Mouse (Mus musculus) lung, embryonic 16.5 days (tissue): ENCODE results near the gene Tars. TPM values are rescaled to one million over a fixed set of nuclear protein-coding genes. Genes with fewer than 3 reads are reported as not detected.

Experiments used
- ATAC-seq: fragments of 200-750 bp; cut with Nextera tagmentation; 2 replicates; pipeline ENCODE4 v1.8.0; 2017; ENCODE audit warnings: low read depth, mild to moderate bottlenecking, moderate library complexity
- H3K27ac ChIP-seq: fragments of 300-500 bp; sonication (generic); 2 replicates; pipeline ENCODE4 v1.5.1; 2014; ENCODE audit warnings: mild to moderate bottlenecking, control low read depth, low read length
- H3K27me3 ChIP-seq: fragments of 300-500 bp; sonication (generic); 2 replicates; pipeline ENCODE4 v1.6.1; 2014; ENCODE audit warnings: low read depth, low read length, mixed read lengths; ENCODE audit not compliant: control insufficient read depth, insufficient read depth
- H3K36me3 ChIP-seq: fragments of 300-500 bp; sonication (generic); 2 replicates; pipeline ENCODE4 v1.6.1; 2014; ENCODE audit warnings: low read length; ENCODE audit not compliant: control insufficient read depth, insufficient read depth
- H3K4me1 ChIP-seq: fragments of 300-500 bp; sonication (generic); replicated peaks from 2 replicates; pipeline ENCODE4 v1.6.1; 2014; ENCODE audit warnings: low read length, mixed read lengths; ENCODE audit not compliant: control insufficient read depth, insufficient read depth
- H3K4me2 ChIP-seq: fragments of 300-500 bp; sonication (generic); 2 replicates; pipeline ENCODE4 v1.6.1; 2014; ENCODE audit warnings: low read depth, low read length, control low read depth
- H3K4me3 ChIP-seq: fragments of 300-500 bp; sonication (generic); 2 replicates; pipeline ENCODE4 v1.5.1; 2014; ENCODE audit warnings: mild to moderate bottlenecking, low read length, control low read depth
- H3K9ac ChIP-seq: fragments of 300-500 bp; sonication (generic); 2 replicates; pipeline ENCODE4 v1.6.1; 2014; ENCODE audit warnings: low read length, control low read depth
- H3K9me3 ChIP-seq: fragments of 300-500 bp; sonication (generic); 2 replicates; pipeline ENCODE4 v1.6.1; 2016; ENCODE audit warnings: low read length; ENCODE audit not compliant: control insufficient read depth
- WGBS: fragments of 180-500 bp; shearing (Covaris S2); extraction: QIAGEN DNeasy Blood & Tissue Kit; methylation state at CpG from one replicate; pipeline ENCODE4 v1.1.7; 2014; 5-methylcytosine and 5-hydroxymethylcytosine counted together
- polyA plus RNA-seq: library from polyadenylated mRNA; unstranded; fragments of >200 nt; fragmentation: Nextera tagmentation; extraction: Ambion mirVana; gene quantifications from 2 replicates; pipeline ENCODE4 v1.2.1, GENCODE M21; 2015

Gene Tars
- polyA plus RNA-seq, 1 experiment from 2014 or later: 54.9 TPM

DNA sequence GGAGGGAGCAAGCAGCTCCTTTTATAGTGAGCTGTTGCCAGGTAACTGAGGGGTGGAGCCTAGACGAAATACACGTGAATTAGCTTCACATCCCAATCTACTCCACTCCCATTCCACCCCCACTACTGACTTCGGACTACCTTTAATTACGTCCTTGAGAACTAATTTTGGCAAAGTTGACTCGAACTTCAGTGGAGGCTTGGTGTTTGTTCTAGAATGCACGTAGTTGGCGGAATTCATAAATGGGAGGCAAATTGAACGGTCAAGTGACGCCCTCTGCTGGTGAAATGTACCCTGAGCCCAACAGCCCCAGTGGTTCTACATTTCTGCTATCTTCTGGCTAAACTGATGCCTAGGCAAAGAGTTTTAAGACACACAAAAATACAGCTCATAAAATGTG lies 7.3 kb upstream of the Tars start:
- ATAC-seq: no peak
- 30% methylated on average over 9 of the region's 9 CpGs for WGBS
- Histone ChIP-seq H3K4me2 (no peak overlapping the region), H3K4me1 (no peaks in the 10 kb centered on the region), H3K27ac (no peak overlapping the region), H3K4me3 (no peak overlapping the region), H3K9ac (no peak overlapping the region), H3K27me3 (no peaks in the 10 kb centered on the region), H3K9me3 (no peaks in the 10 kb centered on the region), H3K36me3 (no peaks in the 10 kb centered on the region)

DNA sequence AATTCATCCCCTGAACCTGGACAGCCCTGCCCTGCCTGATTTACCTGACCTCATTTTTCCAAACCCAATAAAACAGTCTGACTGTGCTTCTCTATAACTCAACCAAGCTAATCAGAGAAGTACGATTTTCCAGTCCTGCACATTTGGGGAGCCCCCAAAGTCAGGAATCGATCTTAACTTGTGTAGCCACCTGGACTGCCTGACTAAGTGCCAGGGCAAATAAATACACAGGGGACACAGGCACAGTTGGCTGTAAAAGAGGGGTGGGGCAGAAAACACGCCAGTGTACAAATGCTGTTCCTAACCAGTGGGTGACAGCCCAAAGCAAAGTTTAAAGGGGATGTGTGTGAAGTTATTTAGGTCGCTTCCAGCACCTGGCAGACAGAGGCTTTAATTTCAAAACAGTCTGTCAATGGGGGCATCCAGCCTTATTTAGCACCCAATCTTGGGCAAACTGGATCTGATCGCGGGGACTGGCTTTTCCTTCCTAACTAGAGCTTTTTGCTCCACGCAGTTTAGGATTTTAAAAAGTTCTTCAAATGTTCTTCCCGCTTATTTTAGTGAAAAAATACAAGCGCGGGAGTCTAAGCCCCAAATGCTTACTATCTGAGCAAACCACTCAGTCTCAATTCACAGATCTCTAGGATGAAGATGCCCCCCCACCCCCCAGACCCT lies 652 bp downstream of the Tars start:
- Histone ChIP-seq H3K4me3 (peak overlapping the region; percentile 91), H3K9me3 (no peaks in the 10 kb centered on the region), H3K27ac (no peak overlapping the region), H3K4me1 (peaks cover 10% of the 10 kb centered on the region), H3K9ac (peak overlapping the region; percentile 82), H3K36me3 (peaks cover 2% of the 10 kb centered on the region), H3K27me3 (no peaks in the 10 kb centered on the region), H3K4me2 (peak overlapping the region; percentile 87)
- no peak for ATAC-seq
- 1% methylated on average over 10 of the region's 10 CpGs for WGBS

DNA sequence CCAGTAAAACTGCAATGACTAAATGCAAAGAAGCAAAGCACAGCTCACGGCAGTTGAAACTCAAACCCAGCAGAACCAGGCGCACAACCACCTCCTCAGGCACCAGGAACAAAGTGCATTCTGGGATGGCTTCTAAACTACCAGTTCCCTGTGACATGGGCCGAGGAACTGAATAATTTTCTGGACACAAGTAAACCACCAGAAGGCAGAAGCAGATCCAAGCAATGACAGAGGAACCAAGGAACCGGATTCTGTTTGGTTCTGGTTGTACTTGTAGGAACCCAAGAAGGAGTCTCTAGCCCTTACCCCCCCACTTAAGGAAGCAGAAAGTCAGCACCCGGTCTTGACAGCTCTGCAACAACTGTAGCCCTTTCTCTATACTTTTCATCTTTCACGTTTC lies 3.0 kb downstream of the Tars start:
- Histone ChIP-seq H3K4me1 (peaks cover 10% of the 10 kb centered on the region), H3K4me3 (no peak overlapping the region), H3K4me2 (no peak overlapping the region), H3K9me3 (no peaks in the 10 kb centered on the region), H3K27me3 (no peaks in the 10 kb centered on the region), H3K36me3 (peaks cover 23% of the 10 kb centered on the region), H3K27ac (no peak overlapping the region), H3K9ac (no peak overlapping the region)
- ATAC-seq: no peak
- 87% methylated on average over 6 of the region's 6 CpGs for WGBS

DNA sequence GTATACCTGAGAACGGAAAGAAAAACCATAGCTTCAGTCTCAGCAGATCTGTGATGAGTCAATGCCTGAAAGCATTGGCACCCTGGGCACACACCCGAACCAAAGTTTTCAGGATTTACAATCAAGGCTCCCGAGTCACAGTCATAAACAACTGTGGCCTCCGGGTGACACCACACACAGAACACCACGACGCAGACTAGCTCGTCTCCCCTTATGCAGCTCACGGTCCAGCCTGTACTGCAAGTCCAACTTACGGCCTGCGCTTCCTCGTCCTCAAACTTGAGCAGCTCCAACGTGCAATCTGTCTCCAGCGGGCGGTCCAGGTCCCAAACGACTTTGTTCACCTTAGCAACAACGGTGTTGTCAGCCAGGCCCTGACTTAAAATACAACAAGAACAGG lies 6.6 kb downstream of the Tars start:
- H3K9me3 ChIP-seq: no peaks in the 10 kb centered on the region

DNA sequence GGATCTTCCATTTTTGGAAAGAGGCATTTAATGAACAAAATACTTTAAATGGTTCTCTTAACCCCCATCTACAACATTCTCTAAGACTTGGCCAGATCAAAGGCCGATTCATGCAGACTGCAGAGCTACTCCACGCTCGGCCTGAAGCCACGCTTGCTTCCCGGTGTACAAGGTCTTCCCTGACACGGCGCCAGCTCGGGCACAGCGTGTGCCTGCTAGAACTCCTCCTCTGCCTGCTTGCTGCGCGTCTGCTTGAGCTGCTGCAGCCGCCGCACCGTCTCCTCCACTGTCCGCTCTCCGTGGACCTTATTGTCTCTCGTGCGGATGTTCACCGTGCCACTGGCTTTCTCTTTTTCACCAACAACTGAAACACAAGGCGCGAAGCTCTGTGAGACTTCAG lies 15.7 kb downstream of the Tars start:
- H3K9me3 ChIP-seq: no peaks in the 10 kb centered on the region
- H3K4me3 ChIP-seq: no peak overlapping the region
- H3K27ac ChIP-seq: no peak overlapping the region
- H3K36me3 ChIP-seq: peaks cover 46% of the 10 kb centered on the region
- no peaks in the 10 kb centered on the region for H3K27me3 ChIP-seq
- 93% methylated on average over 21 of the region's 21 CpGs for WGBS
- no peaks in the 10 kb centered on the region for H3K4me1 ChIP-seq
- no peak overlapping the region for H3K4me2 ChIP-seq
- no peak overlapping the region for H3K9ac ChIP-seq
- no peak for ATAC-seq

More for the DNA sequence above, 6.6 kb downstream of the Tars start:
- no peak overlapping the region for H3K4me2 ChIP-seq
- WGBS: 94% methylated on average over 16 of the region's 16 CpGs
- no peaks in the 10 kb centered on the region for H3K27me3 ChIP-seq
- H3K4me3 ChIP-seq: no peak overlapping the region
- H3K9ac ChIP-seq: no peak overlapping the region
- peaks cover 53% of the 10 kb centered on the region for H3K36me3 ChIP-seq
- H3K4me1 ChIP-seq: 0 out of 2 replicates have a peak, but pooled peaks cover 3% of the 10 kb centered on the region
- H3K27ac ChIP-seq: no peak overlapping the region
- ATAC-seq: no peak

DNA sequence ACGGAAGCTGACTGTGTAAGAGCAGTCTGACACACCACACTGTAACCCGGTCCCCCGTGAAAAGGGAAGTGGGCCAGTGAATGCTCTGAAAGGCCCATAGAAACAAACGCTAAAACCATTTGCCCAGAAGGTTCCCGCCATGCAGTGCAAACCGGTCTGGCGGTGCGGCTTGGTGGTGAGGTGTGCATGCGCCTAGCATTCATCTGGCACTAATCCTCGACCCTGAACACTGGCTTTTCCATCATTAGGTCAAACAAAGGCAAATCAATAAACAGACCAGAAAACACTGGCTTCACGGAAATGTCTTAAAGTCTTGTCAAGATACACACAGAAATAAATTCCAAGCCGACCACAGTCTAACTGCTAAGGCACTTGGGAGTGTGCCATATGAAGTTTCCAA lies 16.9 kb downstream of the Tars start:
- H3K4me1 ChIP-seq: no peaks in the 10 kb centered on the region
- no peak for ATAC-seq
- no peak overlapping the region for H3K27ac ChIP-seq
- no peak overlapping the region for H3K9ac ChIP-seq
- H3K4me2 ChIP-seq: no peak overlapping the region
- 80% methylated on average over 12 of the region's 12 CpGs for WGBS
- no peak overlapping the region for H3K4me3 ChIP-seq
- H3K9me3 ChIP-seq: no peaks in the 10 kb centered on the region
- no peaks in the 10 kb centered on the region for H3K27me3 ChIP-seq
- H3K36me3 ChIP-seq: peaks cover 35% of the 10 kb centered on the region

DNA sequence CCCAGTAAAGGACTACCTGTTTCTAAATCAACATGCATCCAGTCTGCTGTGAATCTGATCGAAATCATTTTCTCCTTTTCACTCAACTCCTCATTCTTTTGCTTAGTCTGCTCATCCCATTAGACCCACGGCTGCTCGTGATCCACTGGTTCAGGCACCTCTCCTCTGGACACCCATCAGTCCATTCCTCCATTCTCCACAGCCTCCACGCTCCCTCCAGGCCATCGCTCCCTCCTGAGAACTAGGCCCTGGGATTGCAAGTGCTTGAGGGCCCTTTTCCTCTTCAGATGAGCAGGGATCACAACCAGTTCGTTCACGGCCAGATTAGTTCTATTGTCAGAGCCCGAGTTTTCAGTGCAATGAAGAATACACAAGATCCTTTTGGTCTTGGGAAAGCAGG lies 18.8 kb downstream of the Tars start:
- no peak for ATAC-seq
- H3K27ac ChIP-seq: no peak overlapping the region
- H3K27me3 ChIP-seq: no peaks in the 10 kb centered on the region
- no peaks in the 10 kb centered on the region for H3K9me3 ChIP-seq
- WGBS: 76% methylated on average over 8 of the region's 8 CpGs
- H3K4me2 ChIP-seq: no peak overlapping the region
- H3K36me3 ChIP-seq: peaks cover 20% of the 10 kb centered on the region
- H3K4me1 ChIP-seq: no peaks in the 10 kb centered on the region
- no peak overlapping the region for H3K9ac ChIP-seq
- H3K4me3 ChIP-seq: no peak overlapping the region

DNA sequence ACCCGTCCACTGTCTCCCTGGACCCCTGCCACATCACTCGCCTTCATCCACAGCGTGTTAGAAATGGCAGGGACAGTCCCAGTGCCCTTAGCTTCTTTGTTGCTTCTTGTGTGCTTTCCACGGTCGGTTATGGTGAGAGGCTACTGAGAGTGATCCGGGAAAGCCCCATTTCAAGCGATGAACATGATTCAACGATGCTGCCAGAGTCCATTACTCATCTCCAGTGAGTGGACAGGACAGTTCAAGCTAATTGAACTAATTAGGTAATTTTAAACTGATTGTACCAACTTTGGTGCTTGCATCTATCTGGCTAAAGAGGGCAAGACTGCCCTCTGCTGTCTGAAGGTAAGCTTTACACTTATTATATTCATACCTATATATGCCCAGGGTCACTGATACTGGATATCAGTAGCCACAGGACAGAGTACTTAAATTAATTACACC lies 19.4 kb downstream of the Tars start:
- no peak overlapping the region for H3K9ac ChIP-seq
- WGBS: 36% methylated on average over 8 of the region's 8 CpGs
- H3K4me2 ChIP-seq: no peak overlapping the region
- no peaks in the 10 kb centered on the region for H3K4me1 ChIP-seq
- H3K36me3 ChIP-seq: peaks cover 15% of the 10 kb centered on the region
- H3K27ac ChIP-seq: no peak overlapping the region
- no peak for ATAC-seq
- no peaks in the 10 kb centered on the region for H3K27me3 ChIP-seq
- no peak overlapping the region for H3K4me3 ChIP-seq
- H3K9me3 ChIP-seq: no peaks in the 10 kb centered on the region

DNA sequence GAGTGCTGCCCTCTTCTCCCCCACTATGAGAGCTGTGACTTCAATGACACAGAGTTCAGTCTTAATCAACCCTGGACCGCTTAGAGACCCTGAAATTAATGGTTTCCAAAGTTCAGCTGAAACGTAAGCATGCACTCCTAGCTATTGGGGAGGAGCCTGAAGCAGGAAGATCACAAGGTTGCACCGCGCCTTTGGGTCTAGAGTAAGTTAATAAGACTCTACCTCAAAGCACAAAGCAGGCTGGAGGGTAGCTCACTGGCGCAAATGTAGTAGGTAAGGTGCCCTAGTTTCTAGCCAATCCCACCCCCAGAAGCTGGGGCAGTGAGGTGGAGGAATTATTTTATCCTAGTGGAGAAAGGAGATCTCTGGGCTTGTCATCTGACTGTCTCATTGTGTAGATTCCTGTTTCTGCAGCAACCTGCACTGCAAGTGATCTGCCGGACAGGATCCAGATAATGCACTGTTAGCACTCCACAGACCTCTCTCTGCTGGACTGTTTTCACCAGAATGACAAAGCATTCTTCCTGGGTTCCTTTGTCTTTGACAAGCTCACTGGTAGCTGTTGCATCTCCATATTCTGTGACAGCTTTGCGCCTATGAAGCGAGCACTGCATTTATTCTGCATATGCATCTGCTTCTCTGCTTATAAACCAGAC lies 19.9 kb downstream of the Tars start:
- no peaks in the 10 kb centered on the region for H3K4me1 ChIP-seq
- H3K4me2 ChIP-seq: no peak overlapping the region
- no peak overlapping the region for H3K9ac ChIP-seq
- no peaks in the 10 kb centered on the region for H3K9me3 ChIP-seq
- peaks cover 10% of the 10 kb centered on the region for H3K36me3 ChIP-seq
- no peak overlapping the region for H3K4me3 ChIP-seq
- no peak for ATAC-seq
- no peaks in the 10 kb centered on the region for H3K27me3 ChIP-seq
- no peak overlapping the region for H3K27ac ChIP-seq
- 81% methylated on average over 8 of the region's 8 CpGs for WGBS
